ENCODE assay signal across 22 mouse cellular contexts in genomic region chr3:38572159-38572558, GRCm38 (mm10).
DNase-seq lines count a peak whose midpoint lies in the region; ATAC-seq lines count a peak whose summit lies in the region.
"Had no signal": no experiment of that assay in that cellular context is flagged by ENCODE, and none has a peak within 500 bp of the region (broad histone marks: within the 10 kb centered on the region; RNA-seq: fewer than 3 reads in every experiment).

No protein-coding gene starts in this region.

- ATAC-seq in heart, embryonic 12.5 days (ENCODE audit: insufficient number of reproducible peaks, low FRiP score): no peak
- peak; percentile 86 for ATAC-seq in lung, embryonic 16.5 days (ENCODE audit: low read depth)
- ATAC-seq: CD4-positive, CD25-positive, alpha-beta regulatory T cell, adult 4 months; forebrain, embryonic 15.5 days; Patski had no signal

- no peak overlapping the region for H3K9ac ChIP-seq in heart, embryonic 12.5 days
- no peak overlapping the region for H3K9ac ChIP-seq in lung, embryonic 16.5 days (ENCODE audit: low read length)
- H3K9ac ChIP-seq: embryonic facial prominence, embryonic 12.5 days; forebrain, embryonic 12.5 days; forebrain, embryonic 15.5 days; hindbrain, embryonic 12.5 days; hindbrain, embryonic 15.5 days had no signal

- peaks cover 13% of the 10 kb centered on the region for H3K4me1 ChIP-seq in heart, embryonic 12.5 days (replicated peaks)
- H3K4me1 ChIP-seq in lung, embryonic 16.5 days (replicated peaks; ENCODE audit: control insufficient read depth, insufficient read depth, low read length): 0 out of 2 replicates have a peak, but pooled peaks cover 8% of the 10 kb centered on the region

- DNase-seq in heart, adult 11 months: peak; percentile 14
- DNase-seq in lung, postnatal 36 days: no peak
- DNase-seq in Muller cell, postnatal 12 days (ENCODE audit: inconsistent ontology term): peak; percentile 8
- DNase-seq in kidney, postnatal 25 days: no peak
- DNase-seq: adrenal gland, postnatal 10 days; adrenal gland, postnatal 36 days; cerebellum, adult 18-20 months; cerebellum, adult 9-10 months; cerebellum, postnatal 14 days; gastrocnemius, postnatal 25 days; heart, adult 2 months had no signal

- H3K4me2 ChIP-seq in heart, embryonic 12.5 days: no peak overlapping the region
- no peak overlapping the region for H3K4me2 ChIP-seq in lung, embryonic 16.5 days (ENCODE audit: low read depth, low read length)
- H3K4me2 ChIP-seq: embryonic facial prominence, embryonic 12.5 days; forebrain, embryonic 12.5 days; forebrain, embryonic 15.5 days; hindbrain, embryonic 12.5 days; hindbrain, embryonic 15.5 days had no signal

- WGBS in heart, embryonic 12.5 days: 77% methylated on average over 3 of the region's 3 CpGs
- WGBS in lung, embryonic 16.5 days: 28% methylated on average over 3 of the region's 3 CpGs

- no peak overlapping the region for H3K27ac ChIP-seq in heart, embryonic 12.5 days (ENCODE audit: poor library complexity, severe bottlenecking)
- H3K27ac ChIP-seq in lung, embryonic 16.5 days (ENCODE audit: low read length): no peak overlapping the region
- H3K27ac ChIP-seq: embryonic facial prominence, embryonic 12.5 days; forebrain, embryonic 12.5 days; forebrain, embryonic 15.5 days; heart, adult 2 months; heart, embryonic 10.5 days; hindbrain, embryonic 12.5 days; hindbrain, embryonic 15.5 days had no signal

- no peaks in the 10 kb centered on the region for H3K36me3 ChIP-seq in heart, embryonic 12.5 days
- no peaks in the 10 kb centered on the region for H3K36me3 ChIP-seq in lung, embryonic 16.5 days (ENCODE audit: control insufficient read depth, insufficient read depth, low read length)
- H3K36me3 ChIP-seq: embryonic facial prominence, embryonic 12.5 days; forebrain, embryonic 12.5 days; forebrain, embryonic 15.5 days; heart, embryonic 10.5 days; hindbrain, embryonic 12.5 days; hindbrain, embryonic 15.5 days had no signal

- no peaks in the 10 kb centered on the region for H3K27me3 ChIP-seq in heart, embryonic 12.5 days (replicated peaks)
- H3K27me3 ChIP-seq in lung, embryonic 16.5 days (ENCODE audit: control insufficient read depth, insufficient read depth, low read depth, low read length): no peaks in the 10 kb centered on the region
- H3K27me3 ChIP-seq: embryonic facial prominence, embryonic 12.5 days; forebrain, embryonic 12.5 days; forebrain, embryonic 15.5 days; hindbrain, embryonic 12.5 days; hindbrain, embryonic 15.5 days; Patski had no signal

- no peaks in the 10 kb centered on the region for H3K9me3 ChIP-seq in heart, embryonic 12.5 days (replicated peaks)
- H3K9me3 ChIP-seq in lung, embryonic 16.5 days (ENCODE audit: control insufficient read depth, low read length): no peaks in the 10 kb centered on the region
- H3K9me3 ChIP-seq: embryonic facial prominence, embryonic 12.5 days; forebrain, embryonic 12.5 days; forebrain, embryonic 15.5 days; heart, embryonic 10.5 days; hindbrain, embryonic 12.5 days; hindbrain, embryonic 15.5 days had no signal

- no peak overlapping the region for H3K4me3 ChIP-seq in heart, embryonic 12.5 days
- no peak overlapping the region for H3K4me3 ChIP-seq in lung, embryonic 16.5 days (ENCODE audit: low read length)
- H3K4me3 ChIP-seq: embryonic facial prominence, embryonic 12.5 days; erythroblast, embryonic 14.5 days; forebrain, embryonic 12.5 days; forebrain, embryonic 15.5 days; heart, adult 2 months; heart, embryonic 10.5 days; hindbrain, embryonic 12.5 days; hindbrain, embryonic 15.5 days had no signal

Comparison
In these comparisons a context has a peak if more than half of its experiments do, and no peak if none do; other contexts are left out.
1. DNase-seq: peak in heart, adult 11 months (single experiment) and Muller cell, postnatal 12 days (single experiment); none in lung, postnatal 36 days (single experiment) and kidney, postnatal 25 days (0 of 2).